Mouse (Mus musculus) midbrain, embryonic 11.5 days (tissue): Measurements from ENCODE around the gene Gm10959. TPM values are rescaled to one million over a fixed set of nuclear protein-coding genes. Genes with fewer than 3 reads are reported as not detected.
"Not testable (repeated sequence)": the region's sequence is repeated elsewhere in the genome, so short reads cannot be mapped to it uniquely, and the experiment has no call there.

ENCODE experiments used
- ATAC-seq: fragments of 200-750 bp; cut with Nextera tagmentation; 2 replicates; pipeline ENCODE4 v1.8.0; 2017; ENCODE audit warnings: moderate TSS enrichment, moderate library complexity; ENCODE audit not compliant: low FRiP score
- DNase-seq: peaks from one replicate; pipeline ENCODE4 v3.0.0; 2015; ENCODE audit warnings: low spot score; ENCODE audit errors: missing footprints
- H3K27ac ChIP-seq: fragments of 300-500 bp; sonication (generic); 2 replicates; pipeline ENCODE4 v1.5.1; 2014; ENCODE audit warnings: low read depth, low read length
- H3K27me3 ChIP-seq: fragments of 300-500 bp; sonication (generic); 2 replicates; pipeline ENCODE4 v1.6.1; 2014; ENCODE audit warnings: mild to moderate bottlenecking, low read length, moderate library complexity, mixed read lengths; ENCODE audit not compliant: control insufficient read depth, insufficient read depth
- H3K36me3 ChIP-seq: fragments of 300-500 bp; sonication (generic); 2 replicates; pipeline ENCODE4 v1.6.1; 2014; ENCODE audit warnings: mild to moderate bottlenecking, low read length, moderate library complexity, mixed read lengths; ENCODE audit not compliant: control insufficient read depth, insufficient read depth
- H3K4me1 ChIP-seq: fragments of 300-500 bp; sonication (generic); 2 replicates; pipeline ENCODE4 v1.6.1; 2014; ENCODE audit warnings: low read length; ENCODE audit not compliant: control insufficient read depth, insufficient read depth
- H3K4me2 ChIP-seq: fragments of 300-500 bp; sonication (generic); 2 replicates; pipeline ENCODE4 v1.6.1; 2014; ENCODE audit warnings: mild to moderate bottlenecking, moderate library complexity
- H3K4me3 ChIP-seq: fragments of 300-500 bp; sonication (generic); 2 replicates; pipeline ENCODE4 v1.5.1; 2014; ENCODE audit warnings: low read depth, low read length
- H3K9ac ChIP-seq: fragments of 300-500 bp; sonication (generic); 2 replicates; pipeline ENCODE4 v1.6.1; 2014; ENCODE audit warnings: low read length
- H3K9me3 ChIP-seq: fragments of 300-500 bp; sonication (generic); 2 replicates; pipeline ENCODE4 v1.6.1; 2016; ENCODE audit warnings: low read length; ENCODE audit not compliant: control insufficient read depth
- WGBS: fragments of 180-500 bp; shearing (Covaris S2); extraction: QIAGEN DNeasy Blood & Tissue Kit; methylation state at CpG from one replicate; pipeline ENCODE4 v1.1.7; 2014; 5-methylcytosine and 5-hydroxymethylcytosine counted together
- polyA plus RNA-seq: library from polyadenylated mRNA; unstranded; fragments of >200 nt; fragmentation: Nextera tagmentation; extraction: Ambion mirVana; gene quantifications from 2 replicates; pipeline ENCODE4 v1.2.1, GENCODE M21; 2014

The Gm10959 gene
- polyA plus RNA-seq, result not detected in 2 replicates

DNA sequence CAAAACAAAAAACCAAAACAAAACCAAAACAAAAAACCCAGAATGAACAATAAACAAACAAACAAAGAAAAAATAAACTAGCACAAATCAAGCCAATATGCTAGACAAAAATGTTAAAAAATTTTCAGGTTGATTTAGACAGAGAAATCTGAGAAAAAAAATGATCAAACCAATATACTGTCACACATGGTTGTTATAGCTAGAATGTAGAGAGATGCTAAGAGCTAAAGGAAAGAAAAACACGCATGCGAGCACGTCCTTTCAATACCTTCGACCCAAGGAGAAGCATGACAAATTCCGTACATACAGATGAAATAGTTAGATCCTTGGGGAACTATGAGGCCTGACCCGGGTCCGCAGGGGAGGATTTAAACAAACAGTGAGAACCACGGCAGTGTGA lies at the start of gene Gm10959:
Gene Gm10959 (minus strand): TSS at position 101 of the 400 bp plus-strand sequence.
- ATAC-seq, result no peak
- H3K27ac ChIP-seq, result no peak within 1 kb of the TSS
- no peaks in the 10 kb centered on the region for H3K27me3 ChIP-seq
- no peak within 1 kb of the TSS for H3K9ac ChIP-seq
- 67% methylated on average over 8 of the region's 8 CpGs for whole genome bisulfite sequencing
- H3K9me3 ChIP-seq, result no peaks in the 10 kb centered on the region
- no peak for DNase-seq
- no peaks in the 10 kb centered on the region for H3K36me3 ChIP-seq
- H3K4me2 ChIP-seq, result no peak within 1 kb of the TSS
- no peaks in the 10 kb centered on the region for H3K4me1 ChIP-seq
- no peak within 1 kb of the TSS for H3K4me3 ChIP-seq

GRCm38 (mm10) chr3:122968391-122968790 lies 49.2 kb upstream of the Gm10959 start:
- Histone ChIP-seq H3K27me3 (no peaks in the 10 kb centered on the region), H3K9ac (no peak overlapping the region), H3K4me1 (no peaks in the 10 kb centered on the region), H3K27ac (no peak overlapping the region), H3K9me3 (no peaks in the 10 kb centered on the region), H3K36me3 (no peaks in the 10 kb centered on the region), H3K4me3 (no peak overlapping the region), H3K4me2 (no peak overlapping the region)
- DNase-seq (peak; percentile 64), ATAC-seq (no peak)
- whole genome bisulfite sequencing, result 92% methylated on average over 9 of the region's 9 CpGs

- Histone ChIP-seq H3K4me3 (no peak overlapping the region), H3K9ac (no peak overlapping the region), H3K4me2 (no peak overlapping the region), H3K27me3 (no peaks in the 10 kb centered on the region), H3K9me3 (no peaks in the 10 kb centered on the region), H3K4me1 (no peaks in the 10 kb centered on the region), H3K36me3 (no peaks in the 10 kb centered on the region), H3K27ac (no peak overlapping the region)
- DNase-seq (no peak), ATAC-seq (no peak)
- 92% methylated on average over 5 of the region's 5 CpGs for WGBS
Measured at GRCm38 (mm10) chr3:122964301-122964700, 45.1 kb upstream of the Gm10959 start.

GRCm38 (mm10) chr3:122950129-122950528 lies 31.0 kb upstream of the Gm10959 start:
- Histone ChIP-seq H3K27me3 (no peaks in the 10 kb centered on the region), H3K9me3 (no peaks in the 10 kb centered on the region), H3K4me2 (no peak overlapping the region), H3K27ac (no peak overlapping the region), H3K4me3 (no peak overlapping the region), H3K36me3 (no peaks in the 10 kb centered on the region), H3K4me1 (no peaks in the 10 kb centered on the region), H3K9ac (no peak overlapping the region)
- WGBS, result 96% methylated on average over 2 of the region's 2 CpGs
- ATAC-seq (no peak), DNase-seq (no peak)

DNA sequence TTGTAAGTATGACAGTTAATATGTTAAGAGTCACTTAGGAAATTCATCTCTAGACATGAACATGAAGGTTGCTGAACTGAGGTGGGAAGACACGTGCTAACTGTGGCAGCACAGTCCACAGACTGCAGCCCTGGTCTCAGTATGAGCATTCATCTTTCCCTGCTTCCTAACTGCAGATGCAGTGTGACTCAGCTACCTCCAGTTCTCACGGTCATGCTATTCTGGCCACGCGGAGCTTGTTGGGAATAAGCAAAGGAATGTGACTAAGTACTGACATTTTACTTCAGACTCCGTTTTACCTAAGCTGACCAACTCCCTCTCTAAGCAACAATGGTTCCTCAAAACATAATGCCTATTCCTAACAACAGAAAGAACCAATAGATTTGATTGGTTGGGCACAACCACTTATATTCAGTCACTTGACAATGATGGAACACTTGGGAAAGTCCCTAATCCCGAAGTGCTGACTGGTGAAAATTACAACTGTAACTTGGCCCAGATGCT lies 24.3 kb upstream of the Gm10959 start:
- Histone ChIP-seq H3K36me3 (no peaks in the 10 kb centered on the region), H3K9ac (no peak overlapping the region), H3K4me1 (no peaks in the 10 kb centered on the region), H3K27me3 (no peaks in the 10 kb centered on the region), H3K9me3 (no peaks in the 10 kb centered on the region), H3K4me2 (no peak overlapping the region), H3K4me3 (no peak overlapping the region), H3K27ac (no peak overlapping the region)
- 88% methylated on average over 6 of the region's 6 CpGs for WGBS
- ATAC-seq (no peak), DNase-seq (no peak)

- no peak overlapping the region for H3K27ac ChIP-seq
- DNase-seq, result no peak
- no peaks in the 10 kb centered on the region for H3K9me3 ChIP-seq
- H3K4me1 ChIP-seq, result no peaks in the 10 kb centered on the region
- no peaks in the 10 kb centered on the region for H3K27me3 ChIP-seq
- H3K4me2 ChIP-seq, result no peak overlapping the region
- H3K36me3 ChIP-seq, result no peaks in the 10 kb centered on the region
- no peak overlapping the region for H3K9ac ChIP-seq
- no peak for ATAC-seq
- no peak overlapping the region for H3K4me3 ChIP-seq
- WGBS, result 79% methylated on average over 2 of the region's 2 CpGs
Measured at GRCm38 (mm10) chr3:122939215-122939614, 20.1 kb upstream of the Gm10959 start.

- H3K4me2 ChIP-seq, ATAC-seq, H3K4me1 ChIP-seq, H3K9me3 ChIP-seq, H3K36me3 ChIP-seq, H3K4me3 ChIP-seq, H3K27ac ChIP-seq, H3K27me3 ChIP-seq, DNase-seq, H3K9ac ChIP-seq: not testable (repeated sequence)
- 78% methylated on average over 13 of the region's 13 CpGs for WGBS
Measured at GRCm38 (mm10) chr3:122937176-122937575, 18.0 kb upstream of the Gm10959 start.

GRCm38 (mm10) chr3:122932466-122932865 lies 13.3 kb upstream of the Gm10959 start:
- 96% methylated on average over 1 of the region's 1 CpGs for WGBS
- H3K27me3 ChIP-seq, result no peaks in the 10 kb centered on the region
- ATAC-seq (no peak), DNase-seq (no peak)
- no peak overlapping the region for H3K27ac ChIP-seq
- H3K4me2 ChIP-seq, result no peak overlapping the region
- H3K4me3 ChIP-seq, result no peak overlapping the region
- H3K9ac ChIP-seq, result no peak overlapping the region
- no peaks in the 10 kb centered on the region for H3K36me3 ChIP-seq
- no peaks in the 10 kb centered on the region for H3K4me1 ChIP-seq
- H3K9me3 ChIP-seq, result no peaks in the 10 kb centered on the region

GRCm38 (mm10) chr3:122929723-122930122 lies 10.6 kb upstream of the Gm10959 start:
- H3K27me3 ChIP-seq, result no peaks in the 10 kb centered on the region
- ATAC-seq, result no peak
- no peaks in the 10 kb centered on the region for H3K36me3 ChIP-seq
- H3K9me3 ChIP-seq, result no peaks in the 10 kb centered on the region
- no peak for DNase-seq
- 95% methylated on average over 6 of the region's 6 CpGs for WGBS
- H3K4me2 ChIP-seq, result no peak overlapping the region
- no peak overlapping the region for H3K9ac ChIP-seq
- H3K4me3 ChIP-seq, result no peak overlapping the region
- H3K27ac ChIP-seq, result no peak overlapping the region
- peaks cover 4% of the 10 kb centered on the region; the same call in 1 of the 2 replicates for H3K4me1 ChIP-seq
